Mouse (Mus musculus) MEL (cell line): Measurements from ENCODE around the gene Plxnb1.

ENCODE experiments used
- CTCF ChIP-seq, 3 experiments: IDR thresholded peaks in 2 of 3; conservative IDR thresholded peaks in 1 of 3; 2 replicates each; pipeline ENCODE4 v1.5.1; 2011 to 2012; ENCODE audit warnings: low read length in 3 of 3, low read depth in 2 of 3, mild to moderate bottlenecking in 2 of 3, improper control_type of control experiment in 1 of 3, inconsistent platforms in 1 of 3, mixed read lengths in 1 of 3, moderate library complexity in 1 of 3; ENCODE audit not compliant: control insufficient read depth in 1 of 3, insufficient read depth in 1 of 3, poor library complexity in 1 of 3, severe bottlenecking in 1 of 3
- MYC ChIP-seq: IDR thresholded peaks from 2 replicates; pipeline ENCODE4 v1.6.1; 2011; ENCODE audit warnings: low read depth, mild to moderate bottlenecking, low read length, improper control_type of control experiment, moderate library complexity
- POLR2A ChIP-seq, 2 experiments: IDR thresholded peaks; 2 replicates each; pipeline ENCODE4 v1.6.1; 2011 to 2012; ENCODE audit warnings: low read length in 2 of 2, mild to moderate bottlenecking in 2 of 2, control low read depth in 1 of 2, improper control_type of control experiment in 1 of 2, low read depth in 1 of 2, moderate library complexity in 1 of 2; ENCODE audit not compliant: control insufficient read depth in 1 of 2, insufficient read depth in 1 of 2, poor library complexity in 1 of 2

GRCm38 (mm10) chr9:109084922-109085321 lies 10.3 kb upstream of the Plxnb1 start:
- TF ChIP-seq MYC (no peak), POLR2A (IDR thresholded peaks at IDR 0.05; ENCODE audit: control insufficient read depth in 1 of 2, insufficient read depth in 1 of 2, low read depth in 1 of 2, low read length in 2 of 2, poor library complexity in 1 of 2) (no peak), CTCF (IDR thresholded peaks at IDR 0.05 in 2 of 3, conservative IDR thresholded peaks at IDR 0.05 in 1 of 3; ENCODE audit: control insufficient read depth in 1 of 3, insufficient read depth in 1 of 3, low read depth in 2 of 3, low read length in 3 of 3, poor library complexity in 1 of 3, severe bottlenecking in 1 of 3) (peak; percentile 33 to 59 (median 36); a peak in 4 of 6 replicates)
